Mouse (Mus musculus) intestine, postnatal 0 days (tissue): ENCODE measurements around the gene Hunk. TPM values are rescaled to one million over a fixed set of nuclear protein-coding genes. Genes with fewer than 3 reads are reported as not detected.

Experiments
- ATAC-seq: fragments of 200-750 bp; cut with Nextera tagmentation; 2 replicates; pipeline ENCODE4 v1.8.0; 2017; ENCODE audit warnings: mild to moderate bottlenecking, moderate TSS enrichment, moderate library complexity
- H3K27ac ChIP-seq: fragments of 300-500 bp; sonication (generic); 2 replicates; pipeline ENCODE4 v1.5.1; 2014; ENCODE audit warnings: mild to moderate bottlenecking, low read depth, low read length, moderate library complexity
- H3K27me3 ChIP-seq: fragments of 300-500 bp; sonication (generic); replicated peaks from 2 replicates; pipeline ENCODE4 v1.6.1; 2014; ENCODE audit warnings: low read length, mixed read lengths; ENCODE audit not compliant: control insufficient read depth, insufficient read depth
- H3K36me3 ChIP-seq: fragments of 300-500 bp; sonication (generic); 2 replicates; pipeline ENCODE4 v1.6.1; 2014; ENCODE audit warnings: mild to moderate bottlenecking, moderate library complexity; ENCODE audit not compliant: control insufficient read depth, insufficient read depth
- H3K4me1 ChIP-seq: fragments of 300-500 bp; sonication (generic); replicated peaks from 2 replicates; pipeline ENCODE4 v1.6.1; 2014; ENCODE audit warnings: antibody characterized with exemption, low read length, mixed read lengths; ENCODE audit not compliant: control insufficient read depth, insufficient read depth
- H3K4me2 ChIP-seq: fragments of 300-500 bp; sonication (generic); replicated peaks from 2 replicates; pipeline ENCODE4 v1.6.1; 2014; ENCODE audit warnings: low read depth, mild to moderate bottlenecking, moderate library complexity
- H3K4me3 ChIP-seq: fragments of 300-500 bp; sonication (generic); 2 replicates; pipeline ENCODE4 v1.5.1; 2014; ENCODE audit warnings: low read depth, low read length
- H3K9ac ChIP-seq: fragments of 300-500 bp; sonication (generic); 2 replicates; pipeline ENCODE4 v1.6.1; 2014; ENCODE audit warnings: mild to moderate bottlenecking, low read depth, low read length
- H3K9me3 ChIP-seq: fragments of 300-500 bp; sonication (generic); 2 replicates; pipeline ENCODE4 v1.6.1; 2016; ENCODE audit warnings: mixed run types; ENCODE audit not compliant: control insufficient read depth
- CTCF ChIP-seq: sonication (generic); IDR thresholded peaks from 2 replicates; pipeline ENCODE4 v1.5.1; 2016; ENCODE audit warnings: low read depth, mild to moderate bottlenecking, control low read depth, antibody characterized with exemption, moderate library complexity
- WGBS: fragments of 180-500 bp; shearing (Covaris S2); extraction: QIAGEN DNeasy Blood & Tissue Kit; methylation state at CpG from one replicate; pipeline ENCODE4 v1.1.7; 2014; 5-methylcytosine and 5-hydroxymethylcytosine counted together
- polyA plus RNA-seq: library from polyadenylated mRNA; unstranded; fragments of >200 nt; fragmentation: Nextera tagmentation; extraction: Ambion mirVana; gene quantifications from 2 replicates; pipeline ENCODE4 v1.2.1, GENCODE M21; 2015

Hunk gene
- polyA plus RNA-seq, 1 experiment from 2014 or later = 2.0 TPM

- no peak overlapping the region for H3K4me3 ChIP-seq
- no peaks in the 10 kb centered on the region for H3K9me3 ChIP-seq
- no peak overlapping the region for H3K9ac ChIP-seq
- H3K27ac ChIP-seq = no peak overlapping the region
- no peak for ATAC-seq
- TF ChIP-seq CTCF = no peak
- no peaks in the 10 kb centered on the region for H3K36me3 ChIP-seq
- WGBS = 67% methylated on average over 3 of the region's 3 CpGs
- H3K4me2 ChIP-seq = no peak overlapping the region
- H3K27me3 ChIP-seq = no peaks in the 10 kb centered on the region
- H3K4me1 ChIP-seq = 0 out of 2 replicates have a peak, but pooled peaks cover 4% of the 10 kb centered on the region
Measured at GRCm38 (mm10) chr16:90423898-90424297, 38.1 kb downstream of the Hunk start.

GRCm38 (mm10) chr16:90424391-90424790 lies 38.6 kb downstream of the Hunk start:
- Histone ChIP-seq H3K27ac (no peak overlapping the region), H3K4me2 (no peak overlapping the region), H3K9me3 (no peaks in the 10 kb centered on the region), H3K27me3 (no peaks in the 10 kb centered on the region), H3K9ac (no peak overlapping the region), H3K36me3 (no peaks in the 10 kb centered on the region), H3K4me1 (0 out of 2 replicates have a peak, but pooled peaks cover 4% of the 10 kb centered on the region), H3K4me3 (no peak overlapping the region)
- no peak for TF ChIP-seq CTCF
- WGBS = 46% methylated on average over 9 of the region's 9 CpGs
- no peak for ATAC-seq

GRCm38 (mm10) chr16:90426234-90426633 lies 40.4 kb downstream of the Hunk start:
- H3K9me3 ChIP-seq = no peaks in the 10 kb centered on the region
- no peak overlapping the region for H3K9ac ChIP-seq
- H3K4me1 ChIP-seq = 0 out of 2 replicates have a peak, but pooled peaks cover 4% of the 10 kb centered on the region
- H3K27me3 ChIP-seq = no peaks in the 10 kb centered on the region
- ATAC-seq = no peak
- H3K27ac ChIP-seq = no peak overlapping the region
- H3K4me2 ChIP-seq = no peak overlapping the region
- H3K36me3 ChIP-seq = no peaks in the 10 kb centered on the region
- H3K4me3 ChIP-seq = no peak overlapping the region
- no peak for TF ChIP-seq CTCF
- 88% methylated on average over 5 of the region's 5 CpGs for WGBS

DNA sequence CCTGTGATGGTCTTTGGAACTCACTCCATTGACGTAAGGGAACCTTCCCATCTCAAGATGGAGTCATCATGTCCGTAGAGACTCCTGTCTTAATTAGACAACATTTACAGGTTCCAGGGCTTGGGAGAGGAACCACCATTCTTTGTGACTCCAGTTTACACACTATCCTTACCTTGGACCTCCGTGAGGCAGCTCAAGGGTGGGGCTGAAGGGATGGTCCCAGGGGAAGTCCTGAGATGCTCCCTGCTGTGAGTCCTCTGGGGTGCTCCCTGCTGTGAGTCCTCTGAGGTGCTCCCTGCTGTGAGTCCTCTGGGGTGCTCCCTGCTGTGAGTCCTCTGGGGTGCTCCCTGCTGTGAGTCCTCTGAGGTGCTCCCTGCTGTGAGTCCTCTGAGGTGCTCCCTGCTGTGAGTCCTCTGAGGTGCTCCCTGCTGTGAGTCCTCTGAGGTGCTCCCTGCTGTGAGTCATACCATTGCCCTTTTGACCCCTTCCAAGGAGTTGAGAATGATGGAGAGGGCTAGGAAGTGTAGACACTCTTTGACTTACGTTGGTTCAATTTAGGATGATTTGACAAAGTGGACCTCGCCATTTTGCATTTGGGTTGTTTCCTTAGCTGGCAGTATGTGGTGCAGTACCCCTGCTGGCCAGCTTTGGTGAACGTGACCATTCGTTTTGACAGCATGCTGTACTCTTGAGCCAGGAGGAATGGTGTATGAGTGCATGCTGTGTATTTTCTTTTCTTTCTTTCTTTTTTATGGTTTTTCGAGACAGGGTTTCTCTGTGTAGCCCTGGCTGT lies 42.2 kb downstream of the Hunk start:
- Histone ChIP-seq H3K4me2 (no peak overlapping the region), H3K4me3 (no peak overlapping the region), H3K9ac (no peak overlapping the region), H3K36me3 (peaks cover 9% of the 10 kb centered on the region), H3K27ac (no peak overlapping the region), H3K9me3 (no peaks in the 10 kb centered on the region), H3K27me3 (no peaks in the 10 kb centered on the region), H3K4me1 (no peaks in the 10 kb centered on the region)
- ATAC-seq = no peak
- 94% methylated on average over 8 of the region's 8 CpGs for WGBS
- no peak for TF ChIP-seq CTCF

DNA sequence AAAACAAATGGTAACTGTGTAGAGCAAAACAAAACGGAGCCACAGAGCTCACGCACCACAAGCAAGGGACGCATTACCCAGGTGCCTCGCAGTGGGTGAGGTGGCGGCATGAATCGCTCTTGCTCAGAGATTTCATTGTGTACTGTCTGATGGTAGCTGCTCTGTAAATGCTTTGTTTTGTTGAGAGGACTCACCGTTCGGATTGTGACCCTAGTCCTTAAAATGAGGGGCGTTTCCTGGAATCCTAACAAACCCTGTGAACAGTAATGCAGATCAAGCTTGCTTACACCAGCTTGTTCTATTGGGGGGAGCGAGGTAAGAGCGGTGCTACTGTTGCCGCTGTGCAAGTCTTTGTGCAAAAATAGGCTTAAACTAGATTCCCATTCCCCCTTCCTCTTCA lies 47.7 kb downstream of the Hunk start:
- Histone ChIP-seq H3K4me1 (no peaks in the 10 kb centered on the region), H3K36me3 (peaks cover 12% of the 10 kb centered on the region), H3K9me3 (no peaks in the 10 kb centered on the region), H3K4me2 (no peak overlapping the region), H3K9ac (no peak overlapping the region), H3K27me3 (no peaks in the 10 kb centered on the region), H3K27ac (no peak overlapping the region), H3K4me3 (no peak overlapping the region)
- TF ChIP-seq CTCF = no peak
- WGBS = 98% methylated on average over 12 of the region's 12 CpGs
- ATAC-seq = no peak

- Histone ChIP-seq H3K27me3 (no peaks in the 10 kb centered on the region), H3K4me1 (no peaks in the 10 kb centered on the region), H3K27ac (no peak overlapping the region), H3K9ac (no peak overlapping the region), H3K4me2 (no peak overlapping the region), H3K36me3 (peaks cover 15% of the 10 kb centered on the region), H3K4me3 (no peak overlapping the region), H3K9me3 (no peaks in the 10 kb centered on the region)
- no peak for ATAC-seq
- 76% methylated on average over 4 of the region's 4 CpGs for WGBS
- no peak for TF ChIP-seq CTCF
Measured at GRCm38 (mm10) chr16:90435231-90435630, 49.4 kb downstream of the Hunk start.
